Mouse (Mus musculus): ENCODE measurements around the gene Gstm5. TPM values are rescaled to one million over a fixed set of nuclear protein-coding genes. Genes with fewer than 3 reads are reported as not detected.

The Gstm5 gene
- polyA plus RNA-seq, 1 experiment, result 20.7 TPM

DNA sequence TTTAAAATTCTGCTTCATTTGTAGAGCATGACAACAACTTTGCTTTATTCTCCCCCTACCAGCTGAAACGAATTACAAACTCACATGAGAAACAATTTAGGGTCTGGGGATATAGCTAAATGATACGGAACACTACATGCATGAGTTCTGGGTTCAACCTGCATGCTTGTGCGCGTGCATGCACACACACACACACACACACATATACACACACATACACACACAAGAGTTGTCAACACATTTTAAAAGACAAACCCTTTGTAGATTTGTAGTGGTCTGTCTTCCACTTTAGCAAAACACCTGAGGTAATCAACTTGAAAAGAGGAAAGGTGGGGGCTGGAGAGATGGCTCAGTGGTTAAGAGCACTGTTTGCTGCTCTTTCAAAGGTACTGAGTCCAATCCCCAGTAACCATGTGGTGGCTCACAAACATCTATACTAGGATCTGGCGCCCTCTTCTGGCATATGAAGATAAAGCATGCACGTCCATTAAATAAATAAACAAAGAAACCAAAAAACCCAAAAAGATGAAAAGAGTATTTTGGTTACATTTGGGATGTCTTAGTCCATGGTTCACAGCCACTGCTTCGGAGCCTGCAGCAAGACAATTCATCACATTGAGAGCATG is 22.3 kb downstream of the Gstm5 start:
- peak; percentile 36 for TF ChIP-seq MAX (IDR thresholded peaks at IDR 0.05)
- no peak for TF ChIP-seq CEBPB (IDR thresholded peaks at IDR 0.05; ENCODE audit: low read depth)
- no peak for TF ChIP-seq MYOG (IDR thresholded peaks at IDR 0.05; ENCODE audit: control insufficient read depth, extremely low read depth, insufficient read length)
- Histone ChIP-seq H3K79me2 (ENCODE audit: control insufficient read depth, insufficient read depth) (no peaks in the 10 kb centered on the region), H3K4me3 (ENCODE audit: insufficient read depth, poor library complexity, severe bottlenecking) (no peak overlapping the region), H3ac (ENCODE audit: control insufficient read depth, insufficient read length, low read depth) (no peak overlapping the region), H3K27me3 (ENCODE audit: control insufficient read depth, insufficient read depth, insufficient read length) (peaks cover 28% of the 10 kb centered on the region), H3K79me3 (ENCODE audit: low read depth) (no peaks in the 10 kb centered on the region), H3K36me3 (ENCODE audit: control insufficient read depth, insufficient read depth) (no peaks in the 10 kb centered on the region)

DNA sequence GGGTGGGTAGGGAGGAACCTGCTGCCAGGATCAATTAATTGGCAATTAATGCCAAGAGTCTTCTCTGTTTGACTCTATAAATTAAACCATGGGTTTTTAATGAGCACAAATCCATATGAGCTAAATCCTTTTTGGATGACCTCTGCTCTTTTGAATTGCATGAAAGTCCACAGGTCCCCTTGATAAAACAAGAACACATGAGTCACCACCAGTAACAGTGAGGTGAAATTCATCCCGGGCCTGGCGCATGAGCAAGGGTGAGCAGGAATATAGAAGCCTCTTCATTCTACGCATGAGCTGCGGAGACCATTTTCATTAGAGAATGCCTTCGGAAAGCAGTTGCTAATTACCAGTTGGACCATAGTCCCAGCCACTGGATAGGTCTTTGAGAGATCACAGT is 24.7 kb downstream of the Gstm5 start:
- Histone ChIP-seq H3K4me3 (ENCODE audit: insufficient read depth, poor library complexity, severe bottlenecking) (no peak overlapping the region), H3K27me3 (ENCODE audit: control insufficient read depth, insufficient read depth, insufficient read length) (peaks cover 26% of the 10 kb centered on the region), H3K36me3 (ENCODE audit: control insufficient read depth, insufficient read depth) (no peaks in the 10 kb centered on the region), H3K79me2 (ENCODE audit: control insufficient read depth, insufficient read depth) (no peaks in the 10 kb centered on the region), H3K79me3 (ENCODE audit: low read depth) (no peaks in the 10 kb centered on the region), H3ac (ENCODE audit: control insufficient read depth, insufficient read length, low read depth) (no peak overlapping the region)
- no peak for TF ChIP-seq MAX (IDR thresholded peaks at IDR 0.05)

DNA sequence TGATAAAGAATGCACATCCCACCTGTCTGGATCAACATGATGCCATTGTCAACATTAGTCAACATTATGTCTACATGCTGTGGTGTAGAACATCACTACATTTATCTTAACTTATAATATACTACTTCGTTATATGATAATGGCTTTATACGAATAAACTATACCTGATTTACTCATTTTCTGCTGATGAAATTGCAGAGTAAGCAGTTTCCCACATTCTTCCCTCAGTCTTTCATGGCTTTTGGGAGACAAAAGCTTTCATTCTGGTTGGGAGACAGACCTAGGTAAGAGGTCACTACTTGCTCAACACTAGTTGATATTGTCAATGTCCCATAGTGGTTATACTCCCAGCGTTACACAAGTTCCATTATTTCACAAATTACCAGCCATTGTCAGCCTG is 29.7 kb downstream of the Gstm5 start:
- Histone ChIP-seq H3K36me3 (ENCODE audit: control insufficient read depth, insufficient read depth) (no peaks in the 10 kb centered on the region), H3K79me2 (ENCODE audit: control insufficient read depth, insufficient read depth) (no peaks in the 10 kb centered on the region), H3K4me3 (ENCODE audit: insufficient read depth, poor library complexity, severe bottlenecking) (no peak overlapping the region)

DNA sequence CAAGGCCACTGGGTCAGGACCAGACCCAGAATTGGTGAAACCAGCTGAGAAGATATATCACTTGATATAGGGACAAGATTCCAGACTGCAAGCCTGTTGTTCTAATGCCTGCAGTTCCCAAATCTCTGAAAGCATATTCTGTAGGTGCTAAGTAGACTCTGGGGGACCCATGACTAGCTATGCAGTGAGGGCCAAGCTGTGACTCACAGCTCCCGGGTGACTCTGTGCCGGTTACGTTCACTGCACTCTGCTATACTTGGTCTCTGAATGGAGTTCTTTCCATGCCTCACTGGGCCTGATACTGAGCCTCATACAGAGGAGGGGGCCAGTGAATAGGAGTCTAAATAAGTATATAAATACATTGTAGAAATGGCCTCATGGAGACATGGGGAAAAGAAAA is 32.2 kb downstream of the Gstm5 start:
- Histone ChIP-seq H3ac (ENCODE audit: control insufficient read depth, insufficient read length, low read depth) (no peak overlapping the region), H3K27me3 (ENCODE audit: control insufficient read depth, insufficient read depth, insufficient read length) (peaks cover 12% of the 10 kb centered on the region)
- TF ChIP-seq FOSL1 (IDR thresholded peaks at IDR 0.05; ENCODE audit: insufficient read depth, low read length, poor library complexity, severe bottlenecking) (no peak), USF1 (IDR thresholded peaks at IDR 0.05; ENCODE audit: low read depth) (no peak), CTCF (IDR thresholded peaks at IDR 0.05; ENCODE audit: control insufficient read depth, insufficient read depth, insufficient read length) (no peak), MAX (IDR thresholded peaks at IDR 0.05) (no peak), CEBPB (IDR thresholded peaks at IDR 0.05; ENCODE audit: low read depth) (no peak), MYOG (IDR thresholded peaks at IDR 0.05; ENCODE audit: control insufficient read depth, extremely low read depth, insufficient read length) (no peak), MYOD1 (IDR thresholded peaks at IDR 0.05; ENCODE audit: control insufficient read depth, insufficient read length, low read depth) (no peak)

More for the DNA sequence above, 29.7 kb downstream of the Gstm5 start:
- Histone ChIP-seq H3K79me3 (ENCODE audit: low read depth) (no peaks in the 10 kb centered on the region), H3K27me3 (ENCODE audit: control insufficient read depth, insufficient read depth, insufficient read length) (peaks cover 26% of the 10 kb centered on the region), H3ac (ENCODE audit: control insufficient read depth, insufficient read length, low read depth) (no peak overlapping the region)
- TF ChIP-seq MYOG (IDR thresholded peaks at IDR 0.05; ENCODE audit: control insufficient read depth, extremely low read depth, insufficient read length) (no peak), MAX (IDR thresholded peaks at IDR 0.05) (no peak), USF1 (IDR thresholded peaks at IDR 0.05; ENCODE audit: low read depth) (no peak), FOSL1 (IDR thresholded peaks at IDR 0.05; ENCODE audit: insufficient read depth, low read length, poor library complexity, severe bottlenecking) (no peak), MYOD1 (IDR thresholded peaks at IDR 0.05; ENCODE audit: control insufficient read depth, insufficient read length, low read depth) (no peak), CTCF (IDR thresholded peaks at IDR 0.05; ENCODE audit: control insufficient read depth, insufficient read depth, insufficient read length) (no peak), CEBPB (IDR thresholded peaks at IDR 0.05; ENCODE audit: low read depth) (no peak)

DNA sequence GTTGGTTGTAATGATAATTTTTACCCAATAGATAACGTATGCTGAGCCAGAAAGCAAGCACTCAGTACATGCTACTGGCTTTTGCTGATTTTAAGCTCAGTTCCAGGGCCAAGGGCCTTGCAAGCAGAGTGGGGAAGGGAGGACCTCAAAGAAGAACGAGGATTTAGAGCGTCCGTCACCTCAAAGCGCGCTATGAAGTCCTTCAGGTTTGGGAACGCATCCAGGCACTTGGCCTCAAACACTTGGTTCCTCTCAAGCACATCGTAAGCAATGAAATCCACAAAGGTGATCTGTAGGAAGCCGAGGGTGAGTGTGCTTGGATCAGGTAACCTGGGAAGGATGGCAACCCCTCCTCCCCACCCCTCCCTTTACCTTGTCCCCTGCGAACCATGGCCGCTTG is 33.1 kb downstream of the Gstm5 start:
- H3K4me3 ChIP-seq (ENCODE audit: insufficient read depth, poor library complexity, severe bottlenecking), result no peak overlapping the region
- H3K79me2 ChIP-seq (ENCODE audit: control insufficient read depth, insufficient read depth), result no peaks in the 10 kb centered on the region
- peaks cover 9% of the 10 kb centered on the region for H3K27me3 ChIP-seq (ENCODE audit: control insufficient read depth, insufficient read depth, insufficient read length)
- H3ac ChIP-seq (ENCODE audit: control insufficient read depth, insufficient read length, low read depth), result no peak overlapping the region
- TF ChIP-seq CTCF (IDR thresholded peaks at IDR 0.05; ENCODE audit: control insufficient read depth, insufficient read depth, insufficient read length) (no peak), MYOD1 (IDR thresholded peaks at IDR 0.05; ENCODE audit: control insufficient read depth, insufficient read length, low read depth) (no peak), FOSL1 (IDR thresholded peaks at IDR 0.05; ENCODE audit: insufficient read depth, low read length, poor library complexity, severe bottlenecking) (no peak), CEBPB (IDR thresholded peaks at IDR 0.05; ENCODE audit: low read depth) (no peak), MAX (IDR thresholded peaks at IDR 0.05) (no peak), USF1 (IDR thresholded peaks at IDR 0.05; ENCODE audit: low read depth) (no peak), MYOG (IDR thresholded peaks at IDR 0.05; ENCODE audit: control insufficient read depth, extremely low read depth, insufficient read length) (no peak)
- H3K79me3 ChIP-seq (ENCODE audit: low read depth), result no peaks in the 10 kb centered on the region
- no peaks in the 10 kb centered on the region for H3K36me3 ChIP-seq (ENCODE audit: control insufficient read depth, insufficient read depth)

More for the DNA sequence above, 32.2 kb downstream of the Gstm5 start:
- no peaks in the 10 kb centered on the region for H3K79me3 ChIP-seq (ENCODE audit: low read depth)
- H3K36me3 ChIP-seq (ENCODE audit: control insufficient read depth, insufficient read depth), result no peaks in the 10 kb centered on the region
- no peak overlapping the region for H3K4me3 ChIP-seq (ENCODE audit: insufficient read depth, poor library complexity, severe bottlenecking)
- H3K79me2 ChIP-seq (ENCODE audit: control insufficient read depth, insufficient read depth), result no peaks in the 10 kb centered on the region

DNA sequence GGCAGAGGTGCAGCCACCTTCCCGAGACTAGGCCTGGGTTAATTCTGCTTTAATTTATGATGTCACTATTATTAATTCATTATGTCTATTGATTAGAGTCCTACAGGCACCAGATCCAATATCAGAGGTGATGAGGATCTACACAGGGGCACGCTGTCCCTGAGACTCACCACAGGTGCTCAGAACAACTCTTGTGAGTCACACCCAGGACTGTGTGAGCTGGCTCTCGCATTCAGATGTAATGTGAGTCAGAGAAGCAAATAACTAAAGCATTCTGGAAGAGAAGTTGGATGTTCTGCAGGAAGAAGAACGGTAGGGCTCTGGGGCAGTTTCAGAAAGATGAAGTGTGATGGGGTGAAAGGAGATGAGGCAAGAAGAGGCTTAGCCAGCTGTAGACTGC is 33.6 kb downstream of the Gstm5 start:
- peaks cover 13% of the 10 kb centered on the region for H3K27me3 ChIP-seq (ENCODE audit: control insufficient read depth, insufficient read depth, insufficient read length)

More for the DNA sequence above, 33.6 kb downstream of the Gstm5 start:
- H3ac ChIP-seq (ENCODE audit: control insufficient read depth, insufficient read length, low read depth), result no peak overlapping the region
- H3K4me3 ChIP-seq (ENCODE audit: insufficient read depth, poor library complexity, severe bottlenecking), result no peak overlapping the region
- H3K36me3 ChIP-seq (ENCODE audit: control insufficient read depth, insufficient read depth), result no peaks in the 10 kb centered on the region
- no peaks in the 10 kb centered on the region for H3K79me3 ChIP-seq (ENCODE audit: low read depth)
- no peaks in the 10 kb centered on the region for H3K79me2 ChIP-seq (ENCODE audit: control insufficient read depth, insufficient read depth)
- no peak for TF ChIP-seq CTCF (IDR thresholded peaks at IDR 0.05; ENCODE audit: control insufficient read depth, insufficient read depth, insufficient read length)
- TF ChIP-seq MAX (IDR thresholded peaks at IDR 0.05), result no peak
- TF ChIP-seq FOSL1 (IDR thresholded peaks at IDR 0.05; ENCODE audit: insufficient read depth, low read length, poor library complexity, severe bottlenecking), result no peak
- no peak for TF ChIP-seq USF1 (IDR thresholded peaks at IDR 0.05; ENCODE audit: low read depth)
- TF ChIP-seq MYOD1 (IDR thresholded peaks at IDR 0.05; ENCODE audit: control insufficient read depth, insufficient read length, low read depth), result no peak
- TF ChIP-seq MYOG (IDR thresholded peaks at IDR 0.05; ENCODE audit: control insufficient read depth, extremely low read depth, insufficient read length), result no peak
